Mouse (Mus musculus): ENCODE measurements at regions not wholly inside any gene's neighbourhood (a gene's known extent, or its start where the extent isn't known, plus 50 kb on each side); places are given as distances from the start of the nearest gene placed in this dataset.

- no peak for ATAC-seq (ENCODE audit: extremely low read depth, insufficient number of reproducible peaks, low FRiP score, poor library complexity, severe bottlenecking)
These were observed 194.0 kb upstream of the Tet2 start for GRCm38 (mm10) chr3:133738936-133739335.

- no peak for ATAC-seq (ENCODE audit: extremely low read depth, insufficient number of reproducible peaks, low FRiP score, poor library complexity, severe bottlenecking)
These were observed 199.7 kb upstream of the Tet2 start for GRCm38 (mm10) chr3:133744552-133745118.

DNA sequence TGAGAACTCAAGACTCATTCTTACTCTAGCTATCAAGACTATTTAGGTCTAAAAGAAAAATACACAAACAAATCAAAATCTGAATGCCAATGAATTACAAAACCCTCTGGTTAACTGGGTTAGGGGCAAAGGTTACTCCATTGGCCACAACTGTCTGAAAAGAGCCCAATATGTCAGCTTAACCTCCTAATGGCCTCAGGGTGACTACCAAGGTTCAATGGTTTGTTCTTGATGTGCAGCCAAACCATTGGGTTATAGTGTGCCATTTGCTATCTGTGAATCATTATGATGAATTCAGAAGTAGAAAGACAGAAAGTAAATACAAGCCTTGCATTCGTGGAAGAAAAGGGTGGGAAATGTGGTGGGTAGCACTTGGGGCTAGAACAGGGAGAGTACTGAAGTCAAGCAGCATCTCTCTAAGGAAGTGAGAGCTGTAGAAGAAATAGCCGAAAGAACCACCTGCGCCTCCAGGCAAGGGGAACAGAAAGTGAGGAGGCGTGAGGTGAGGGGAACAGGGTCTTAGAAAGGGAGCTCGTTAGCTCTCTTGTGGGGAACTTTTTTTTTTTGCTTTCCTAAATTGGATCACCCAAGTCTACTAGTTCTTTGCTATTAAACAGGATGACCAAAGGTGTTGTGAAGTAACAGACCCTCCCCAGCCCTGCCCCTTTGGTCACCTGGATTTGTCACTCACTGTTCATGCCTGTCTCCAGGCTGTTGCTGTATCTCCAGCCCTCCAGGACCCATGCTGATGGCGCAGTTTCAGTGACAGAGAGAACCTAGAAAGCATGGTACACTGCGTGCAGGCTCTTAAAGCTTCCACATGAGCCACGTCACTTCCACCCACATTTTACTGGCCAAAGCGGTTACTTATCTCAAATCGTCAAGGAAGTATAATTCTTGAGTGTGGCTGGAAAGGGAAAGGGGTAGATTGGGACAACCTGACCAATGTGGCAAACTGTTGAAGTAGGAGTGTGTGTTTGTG, 204.1 kb upstream of the Tet2 start:
- ATAC-seq (ENCODE audit: extremely low read depth, insufficient number of reproducible peaks, low FRiP score, poor library complexity, severe bottlenecking) = peak; percentile 70; the same call in 1 of the 2 replicates

- no peak for ATAC-seq (ENCODE audit: extremely low read depth, insufficient number of reproducible peaks, low FRiP score, poor library complexity, severe bottlenecking)
These were observed 205.1 kb upstream of the Tet2 start for GRCm38 (mm10) chr3:133750061-133750460.

DNA sequence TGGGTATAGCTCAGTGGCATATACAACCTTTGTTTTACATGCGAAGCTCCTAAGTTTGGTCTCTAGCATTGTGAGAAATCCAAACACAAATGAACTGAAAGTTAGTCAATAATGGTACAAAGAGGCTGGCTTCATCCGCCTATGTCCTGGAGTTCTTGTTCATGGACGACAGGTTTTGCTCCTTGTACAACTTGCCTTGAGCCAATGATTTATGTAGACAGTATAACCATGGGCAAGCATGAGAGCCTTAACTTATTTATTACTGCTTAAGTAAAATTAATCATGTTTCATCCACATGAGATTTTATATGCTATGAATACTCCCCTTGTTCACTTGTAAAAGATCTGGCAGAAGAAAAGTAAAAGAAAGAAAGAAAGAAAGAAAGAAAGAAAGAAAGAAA, 205.7 kb upstream of the Tet2 start:
- ATAC-seq (ENCODE audit: extremely low read depth, insufficient number of reproducible peaks, low FRiP score, poor library complexity, severe bottlenecking) = no peak

GRCm38 (mm10) chr3:133751011-133751410, 206.1 kb upstream of the Tet2 start:
- ATAC-seq (ENCODE audit: extremely low read depth, insufficient number of reproducible peaks, low FRiP score, poor library complexity, severe bottlenecking) = no peak

- no peak for ATAC-seq (ENCODE audit: extremely low read depth, insufficient number of reproducible peaks, low FRiP score, poor library complexity, severe bottlenecking)
These were observed 206.6 kb upstream of the Tet2 start for GRCm38 (mm10) chr3:133751565-133751964.

DNA sequence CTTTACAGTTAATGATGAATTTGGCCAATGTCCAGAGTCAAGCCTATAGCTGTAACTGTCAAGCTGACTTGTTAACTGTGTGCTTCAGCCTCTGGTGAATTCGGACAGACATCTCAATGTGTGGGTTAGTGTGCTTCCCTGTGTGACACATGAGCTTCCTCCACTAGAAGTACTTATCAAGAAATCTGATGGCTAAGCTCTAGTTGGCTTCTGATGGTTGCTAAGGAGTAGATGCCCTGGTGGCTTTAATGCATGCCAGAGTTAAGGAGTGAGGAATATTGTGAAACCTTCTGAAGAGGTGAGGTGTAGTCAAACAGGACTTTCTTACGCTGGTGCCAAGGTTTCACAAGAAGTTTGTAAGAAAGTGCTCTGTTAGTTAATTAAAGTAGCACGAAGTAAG, 208.1 kb upstream of the Tet2 start:
- no peak for ATAC-seq (ENCODE audit: extremely low read depth, insufficient number of reproducible peaks, low FRiP score, poor library complexity, severe bottlenecking)

DNA sequence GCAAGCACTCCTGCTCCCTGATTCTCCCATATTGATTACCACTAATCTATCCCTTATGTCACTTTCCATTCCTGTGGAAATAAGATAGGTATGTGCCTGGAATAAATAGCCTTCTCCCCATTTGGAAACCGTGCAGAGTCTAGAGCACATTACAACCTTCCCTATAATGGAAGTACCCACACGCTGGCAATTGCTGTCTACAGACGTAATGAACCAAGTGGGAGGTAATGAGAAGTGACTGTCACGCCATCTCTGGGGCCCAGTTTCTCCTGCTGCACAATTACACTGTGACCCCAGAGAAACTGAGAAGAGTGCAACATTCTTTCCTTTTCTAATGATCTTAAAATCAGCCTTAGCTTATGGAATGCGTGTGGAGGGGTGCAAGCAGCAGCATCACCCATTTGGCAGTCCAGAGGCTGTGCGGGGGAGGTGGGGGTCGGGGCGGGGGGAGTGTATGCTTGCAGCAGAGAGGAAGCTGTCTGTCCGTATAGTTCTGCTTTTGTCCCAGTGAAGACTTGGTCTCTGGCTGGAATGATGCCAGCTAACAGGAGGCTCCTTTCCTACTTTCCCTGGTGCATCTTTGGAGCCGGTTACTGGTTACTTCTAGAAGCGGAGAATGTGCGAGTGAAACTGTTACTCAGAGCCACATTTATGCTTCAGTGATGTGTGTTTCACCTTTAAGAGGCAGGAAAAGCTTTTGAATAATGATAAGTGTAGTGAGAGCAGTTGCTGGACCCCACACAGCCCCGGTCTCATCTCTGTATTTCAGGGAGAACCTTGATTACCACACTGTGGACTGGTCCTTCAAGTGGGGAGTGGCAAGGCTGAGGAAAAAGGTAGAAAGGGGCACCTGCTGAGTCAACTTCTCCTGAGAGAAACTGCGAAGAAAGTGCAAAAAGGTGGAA, 209.3 kb upstream of the Tet2 start:
- no peak for ATAC-seq (ENCODE audit: extremely low read depth, insufficient number of reproducible peaks, low FRiP score, poor library complexity, severe bottlenecking)

GRCm38 (mm10) chr3:133754911-133755259, 209.9 kb upstream of the Tet2 start:
- ATAC-seq (ENCODE audit: extremely low read depth, insufficient number of reproducible peaks, low FRiP score, poor library complexity, severe bottlenecking) = peak; percentile 21; the same call in 1 of the 2 replicates

DNA sequence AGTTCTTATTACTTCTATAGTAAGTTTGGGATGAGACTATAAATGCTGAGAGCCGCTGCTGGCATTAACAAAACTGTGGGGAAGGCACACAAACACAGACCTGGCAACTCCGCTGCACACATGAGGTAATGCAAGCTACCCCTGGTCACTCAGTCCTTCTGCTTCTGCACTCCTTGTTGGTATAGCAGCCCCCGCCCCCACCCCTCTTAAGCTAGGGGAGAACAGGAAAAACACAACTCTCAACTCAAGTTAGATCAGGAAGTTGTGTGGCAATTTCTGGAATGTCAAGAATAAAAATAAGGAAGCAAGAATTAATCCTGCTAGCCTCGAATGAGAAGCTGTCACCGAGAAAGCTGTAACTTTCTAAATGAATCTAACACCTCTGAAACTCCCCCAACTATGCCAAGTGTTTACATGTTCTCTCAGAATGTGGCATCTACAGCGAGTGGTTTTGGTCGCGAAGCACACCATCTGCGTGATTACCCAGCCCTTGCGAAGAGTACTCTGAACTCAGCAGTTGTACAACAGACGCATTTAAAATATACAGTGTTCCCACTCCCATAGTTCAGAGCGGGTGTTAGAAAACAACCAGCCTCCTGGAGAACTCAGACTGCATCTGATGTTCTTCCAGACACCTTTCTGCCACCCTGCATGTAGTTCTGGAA, 212.9 kb upstream of the Tet2 start:
- no peak for ATAC-seq (ENCODE audit: extremely low read depth, insufficient number of reproducible peaks, low FRiP score, poor library complexity, severe bottlenecking)

- no peak for ATAC-seq (ENCODE audit: extremely low read depth, insufficient number of reproducible peaks, low FRiP score, poor library complexity, severe bottlenecking)
These were observed 213.5 kb upstream of the Tet2 start for GRCm38 (mm10) chr3:133758421-133758820.

DNA sequence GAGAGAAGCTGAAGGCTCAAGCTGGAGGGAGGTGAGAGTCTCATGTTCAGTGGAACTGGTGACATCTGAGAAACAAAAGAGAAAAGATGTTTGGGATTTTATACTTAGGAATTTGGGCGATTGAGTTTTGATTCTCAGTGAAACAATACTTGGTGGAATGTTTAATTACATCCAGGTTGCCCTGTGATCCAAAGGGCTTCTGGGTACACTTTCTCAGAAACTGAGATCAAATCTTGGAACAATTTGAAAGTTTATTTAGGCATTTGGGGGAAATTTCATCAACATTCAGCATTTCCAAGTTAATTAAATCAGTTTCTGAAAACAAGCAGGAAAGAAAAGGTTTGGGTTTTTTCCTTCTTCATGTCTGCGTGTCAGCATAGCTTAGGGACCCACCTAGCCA, 214.7 kb upstream of the Tet2 start:
- ATAC-seq (ENCODE audit: extremely low read depth, insufficient number of reproducible peaks, low FRiP score, poor library complexity, severe bottlenecking) = no peak

DNA sequence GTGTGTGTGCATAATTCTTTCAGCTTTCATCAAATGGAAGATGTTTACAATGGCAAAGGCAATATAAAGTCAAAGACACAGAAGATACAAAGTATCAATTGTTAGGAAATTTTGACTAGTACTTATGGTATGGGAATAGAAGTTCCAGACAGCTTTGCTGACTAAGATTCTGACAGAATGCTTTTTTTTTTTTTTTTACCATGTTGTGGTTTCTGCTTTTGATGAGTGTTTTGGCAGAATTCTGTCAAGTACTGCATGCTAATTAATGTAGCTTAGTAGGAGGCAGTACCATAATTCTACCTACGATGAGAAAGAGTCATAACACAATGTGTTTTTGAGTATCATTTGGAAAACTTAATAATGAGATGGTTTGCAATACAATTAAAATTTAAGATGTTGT, 215.3 kb upstream of the Tet2 start:
- ATAC-seq (ENCODE audit: extremely low read depth, insufficient number of reproducible peaks, low FRiP score, poor library complexity, severe bottlenecking) = no peak

- no peak for ATAC-seq (ENCODE audit: extremely low read depth, insufficient number of reproducible peaks, low FRiP score, poor library complexity, severe bottlenecking)
These were observed 218.8 kb upstream of the Tet2 start for GRCm38 (mm10) chr3:133763721-133764120.

DNA sequence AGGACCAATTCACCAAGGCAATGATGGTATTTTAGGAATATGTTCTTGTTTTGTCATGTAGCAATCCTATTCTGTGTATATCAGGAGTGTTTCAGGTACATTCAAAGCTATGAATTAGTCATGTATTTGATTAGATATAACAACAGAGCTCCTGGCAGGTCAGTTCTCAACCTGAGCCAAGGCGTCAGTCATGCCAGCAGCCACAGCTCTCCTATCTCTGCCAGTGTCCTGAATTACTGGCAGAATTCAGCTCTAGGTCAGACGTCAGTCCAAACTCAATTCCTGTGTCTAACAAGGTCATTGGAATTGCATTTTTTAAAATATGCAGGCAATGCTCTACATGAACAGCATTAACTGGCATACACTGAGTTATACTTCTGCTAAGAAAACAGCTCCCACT, 228.6 kb upstream of the Tet2 start:
- ATAC-seq (ENCODE audit: extremely low read depth, insufficient number of reproducible peaks, low FRiP score, poor library complexity, severe bottlenecking) = no peak

- no peak for ATAC-seq (ENCODE audit: extremely low read depth, insufficient number of reproducible peaks, low FRiP score, poor library complexity, severe bottlenecking)
These were observed 229.3 kb upstream of the Tet2 start for GRCm38 (mm10) chr3:133774229-133774628.

GRCm38 (mm10) chr3:133776013-133776412, 231.1 kb upstream of the Tet2 start:
- ATAC-seq (ENCODE audit: extremely low read depth, insufficient number of reproducible peaks, low FRiP score, poor library complexity, severe bottlenecking) = no peak

GRCm38 (mm10) chr3:133779161-133779789, 234.3 kb upstream of the Tet2 start:
- no peak for ATAC-seq (ENCODE audit: extremely low read depth, insufficient number of reproducible peaks, low FRiP score, poor library complexity, severe bottlenecking)
